Comparison of ENCODE assay signal across 9 mouse cellular contexts in genomic region chr7:80580368-80580767, GRCm38 (mm10). TPM values are rescaled to one million over a fixed set of nuclear protein-coding genes. Genes with fewer than 3 reads are reported as not detected.
DNase-seq lines count a peak whose midpoint lies in the region; ATAC-seq and TF ChIP-seq lines count a peak whose summit lies in the region.
"Had no signal": no experiment of that assay in that cellular context is flagged by ENCODE, and none has a peak within 500 bp of the region (broad histone marks: within the 10 kb centered on the region; RNA-seq: fewer than 3 reads in every experiment).

No protein-coding gene starts in this region.

- H3K27ac ChIP-seq in testis, adult 2 months (ENCODE audit: control insufficient read depth, insufficient read depth, low read depth, low read length), result no peak overlapping the region
- H3K27ac ChIP-seq in embryonic fibroblast, embryonic 13.5 days (ENCODE audit: insufficient read depth, low read length), result no peak overlapping the region
- H3K27ac ChIP-seq in lung, embryonic 14.5 days (ENCODE audit: low read depth), result no peak overlapping the region
- no peak overlapping the region for H3K27ac ChIP-seq in forebrain, embryonic 11.5 days (ENCODE audit: low read depth, low read length)

- H3K4me2 ChIP-seq in lung, embryonic 14.5 days, result no peak overlapping the region
- H3K4me2 ChIP-seq in forebrain, embryonic 11.5 days (ENCODE audit: low read depth, low read length, severe bottlenecking), result no peak overlapping the region

- no peak overlapping the region for H3K4me3 ChIP-seq in testis, adult 2 months (ENCODE audit: control insufficient read depth, low read depth, low read length)
- H3K4me3 ChIP-seq in embryonic fibroblast, embryonic 13.5 days (ENCODE audit: insufficient read depth, low read length), result no peak overlapping the region
- H3K4me3 ChIP-seq in lung, embryonic 14.5 days (ENCODE audit: low read depth, low read length), result no peak overlapping the region
- H3K4me3 ChIP-seq in forebrain, embryonic 11.5 days (ENCODE audit: low read depth, low read length), result no peak overlapping the region
- H3K4me3 ChIP-seq: myocyte had no signal

- no peaks in the 10 kb centered on the region for H3K27me3 ChIP-seq in testis, adult 2 months (ENCODE audit: control insufficient read depth, insufficient read depth, low read length)
- no peaks in the 10 kb centered on the region for H3K27me3 ChIP-seq in lung, embryonic 14.5 days (ENCODE audit: insufficient read depth, low read length)
- H3K27me3 ChIP-seq in splenic B cell, adult 2 months (ENCODE audit: control insufficient read depth, insufficient read depth, low read length, poor library complexity, severe bottlenecking), result no peaks in the 10 kb centered on the region
- no peaks in the 10 kb centered on the region for H3K27me3 ChIP-seq in forebrain, embryonic 11.5 days (ENCODE audit: control insufficient read depth, insufficient read depth, low read length)

- TF ChIP-seq CTCF in testis, adult 2 months (IDR thresholded peaks at IDR 0.05; ENCODE audit: control insufficient read depth, insufficient read depth, insufficient replicate concordance, low read depth, low read length), result peak; percentile 68; the same call in 1 of the 2 replicates
- peak; percentile 71 for TF ChIP-seq CTCF in embryonic fibroblast, embryonic 13.5 days (IDR thresholded peaks at IDR 0.05; ENCODE audit: borderline replicate concordance, insufficient read depth, low read length)
- peak; percentile 80 for TF ChIP-seq CTCF in lung, embryonic 14.5 days (IDR thresholded peaks at IDR 0.05; ENCODE audit: low read depth)

- ATAC-seq in frontal cortex, adult (ENCODE audit: low TSS enrichment), result 0 out of 2 replicates have a peak, but pooled peaks have one; percentile 41
- ATAC-seq in lung, embryonic 14.5 days (ENCODE audit: insufficient read depth), result peak; percentile 28; the same call in 1 of the 2 replicates
- ATAC-seq in forebrain, embryonic 11.5 days (replicated peaks; ENCODE audit: low FRiP score), result no peak

- H3K4me1 ChIP-seq in testis, adult 2 months (ENCODE audit: control insufficient read depth, insufficient read depth, low read length), result peaks cover 2% of the 10 kb centered on the region; the same call in 1 of the 2 replicates
- H3K4me1 ChIP-seq in embryonic fibroblast, embryonic 13.5 days (ENCODE audit: control insufficient read depth, insufficient read depth, low read length), result no peaks in the 10 kb centered on the region
- H3K4me1 ChIP-seq in lung, embryonic 14.5 days (ENCODE audit: insufficient read depth), result no peaks in the 10 kb centered on the region
- no peaks in the 10 kb centered on the region for H3K4me1 ChIP-seq in forebrain, embryonic 11.5 days (replicated peaks; ENCODE audit: control insufficient read depth, insufficient read depth, low read length)

- DNase-seq in frontal cortex, postnatal 36 days (ENCODE audit: low spot score in 2 of 2), result no peak
- no peak for DNase-seq in testis, postnatal 14 days (ENCODE audit: low spot score)
- DNase-seq in lung, embryonic 14.5 days, result peak; percentile 59
- peak; percentile 54 for DNase-seq in splenic B cell, adult 2 months (ENCODE audit: low read depth, low spot score)
- DNase-seq in forebrain, embryonic 11.5 days (ENCODE audit: low spot score), result no peak

- H3K9me3 ChIP-seq in lung, embryonic 14.5 days (ENCODE audit: low read depth, low read length), result no peaks in the 10 kb centered on the region
- no peaks in the 10 kb centered on the region for H3K9me3 ChIP-seq in forebrain, embryonic 11.5 days (ENCODE audit: control insufficient read depth, low read length)

- no peaks in the 10 kb centered on the region for H3K36me3 ChIP-seq in testis, adult 2 months (ENCODE audit: control insufficient read depth, insufficient read depth, low read length)
- no peaks in the 10 kb centered on the region for H3K36me3 ChIP-seq in lung, embryonic 14.5 days (ENCODE audit: insufficient read depth)
- H3K36me3 ChIP-seq in splenic B cell, adult 2 months (ENCODE audit: control insufficient read depth, insufficient read depth, low read length, poor library complexity, severe bottlenecking), result no peaks in the 10 kb centered on the region
- H3K36me3 ChIP-seq in forebrain, embryonic 11.5 days (ENCODE audit: control insufficient read depth, insufficient read depth, low read length), result no peaks in the 10 kb centered on the region

- WGBS in lung, embryonic 14.5 days, result 21% methylated on average over 6 of the region's 6 CpGs
- 35% methylated on average over 6 of the region's 6 CpGs for WGBS in forebrain, embryonic 11.5 days

- peak overlapping the region; percentile 20; the same call in 1 of the 2 replicates for H3K9ac ChIP-seq in lung, embryonic 14.5 days
- H3K9ac ChIP-seq in forebrain, embryonic 11.5 days (ENCODE audit: low read length), result no peak overlapping the region

- no peak for TF ChIP-seq POLR2A in testis, adult 2 months (IDR thresholded peaks at IDR 0.05; ENCODE audit: control insufficient read depth, low read depth, low read length)
- TF ChIP-seq POLR2A in embryonic fibroblast, embryonic 13.5 days (IDR thresholded peaks at IDR 0.05; ENCODE audit: low read depth, low read length), result no peak

RNA-seq across cellular contexts. Expression of gene Blm, which starts 45.4 kb away (rescaled TPM):
- polyA plus RNA-seq in testis, adult 2 months (2012; rRNA removed), result 6.3 and 7.0 TPM in 2 replicates
- polyA plus RNA-seq in embryonic fibroblast, embryonic 13.5 days (2011; ENCODE audit: insufficient read length, low read depth, missing spikeins), result 19.4 and 25.0 TPM in 2 replicates
- 40.8 and 42.0 TPM in 2 replicates for polyA plus RNA-seq in lung, embryonic 14.5 days (2014; fragmentation: Nextera tagmentation; extraction: Ambion mirVana)
- 50.4 and 53.0 TPM in 2 replicates for polyA plus RNA-seq in forebrain, embryonic 11.5 days (2014; fragmentation: Nextera tagmentation; extraction: Ambion mirVana)

Comparison
In these comparisons a context has a peak if more than half of its experiments do, and no peak if none do; other contexts are left out.
1. DNase-seq: peak in lung, embryonic 14.5 days (single experiment) and splenic B cell, adult 2 months (single experiment); none in frontal cortex, postnatal 36 days (0 of 2), testis, postnatal 14 days (single experiment) and forebrain, embryonic 11.5 days (single experiment).
2. Peak in every context shown above with its lines, with median percentiles within 50 percentile points of each other: CTCF ChIP-seq.